Mouse (Mus musculus) adrenal gland, postnatal 25 days (tissue): ENCODE measurements around the gene Dexi. TPM values are rescaled to one million over a fixed set of nuclear protein-coding genes. Genes with fewer than 3 reads are reported as not detected.

Experiments
- DNase-seq: peaks from one replicate; pipeline ENCODE4 v3.0.0; 2021; ENCODE audit warnings: mixed read lengths
- total RNA-seq: library from RNA; stranded (reverse); gene quantifications from 2 replicates; pipeline ENCODE4 v1.2.3, GENCODE M21; 2021

The Dexi gene
- total RNA-seq, 1 experiment from 2014 or later, result 21.8 TPM

DNA sequence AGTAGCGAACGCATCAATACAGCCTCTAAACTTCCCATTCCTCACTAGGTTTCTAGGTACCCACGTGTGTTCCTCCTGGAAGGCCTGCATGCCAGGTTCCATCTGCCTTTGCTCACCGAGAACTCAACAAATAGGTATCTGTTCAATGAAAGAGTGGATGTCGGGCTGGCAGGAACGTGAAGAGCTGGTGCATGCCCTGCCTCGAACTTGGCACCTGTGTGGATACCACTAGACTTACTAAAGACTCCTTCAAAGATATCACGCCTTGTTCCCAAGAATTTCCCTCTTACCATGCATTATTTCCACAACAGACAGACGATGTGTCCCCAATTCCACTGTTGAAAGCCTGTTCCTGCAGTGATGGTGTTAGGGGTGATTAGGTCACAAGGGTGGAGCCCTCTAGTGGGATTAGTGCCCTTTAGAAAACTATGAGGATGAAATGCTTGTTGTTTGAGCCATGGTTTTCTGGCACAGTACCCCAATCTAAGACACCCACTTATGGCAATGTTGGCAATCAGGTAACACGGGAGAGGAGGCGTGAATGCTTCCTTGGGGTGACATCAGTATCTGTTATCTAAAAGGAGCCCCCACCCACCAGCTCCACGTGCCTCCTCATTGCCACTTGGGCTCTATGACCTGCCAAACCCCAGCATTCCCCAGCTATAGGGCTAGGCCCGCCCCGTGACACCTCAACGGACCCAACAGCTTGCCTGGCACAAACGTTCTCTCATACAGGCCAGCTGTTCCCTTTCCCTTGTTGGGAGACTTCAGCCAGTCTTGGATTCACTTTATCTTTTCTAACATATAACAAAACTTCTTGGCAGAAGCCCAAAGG, 1.9 kb downstream of the Dexi start:
- no peak for DNase-seq

DNA sequence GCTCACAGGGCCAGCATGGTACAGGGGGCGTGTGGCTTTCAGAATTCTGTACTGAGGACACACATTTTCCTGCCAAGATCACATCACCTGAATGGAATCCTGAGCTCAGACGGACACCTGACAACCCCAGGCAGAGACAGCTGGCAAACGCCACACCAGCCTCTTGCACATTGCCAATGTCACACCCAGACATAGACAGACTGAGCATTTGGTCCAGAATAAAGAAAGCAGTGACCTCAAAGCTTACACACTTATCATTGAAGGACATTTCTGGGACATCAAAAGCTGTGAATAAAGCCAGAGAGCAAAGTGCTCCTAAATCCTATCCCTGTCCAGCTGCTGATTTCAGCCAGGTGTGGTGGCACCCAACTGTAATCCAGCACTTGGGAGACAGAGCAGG, 5.9 kb downstream of the Dexi start:
- no peak for DNase-seq

DNA sequence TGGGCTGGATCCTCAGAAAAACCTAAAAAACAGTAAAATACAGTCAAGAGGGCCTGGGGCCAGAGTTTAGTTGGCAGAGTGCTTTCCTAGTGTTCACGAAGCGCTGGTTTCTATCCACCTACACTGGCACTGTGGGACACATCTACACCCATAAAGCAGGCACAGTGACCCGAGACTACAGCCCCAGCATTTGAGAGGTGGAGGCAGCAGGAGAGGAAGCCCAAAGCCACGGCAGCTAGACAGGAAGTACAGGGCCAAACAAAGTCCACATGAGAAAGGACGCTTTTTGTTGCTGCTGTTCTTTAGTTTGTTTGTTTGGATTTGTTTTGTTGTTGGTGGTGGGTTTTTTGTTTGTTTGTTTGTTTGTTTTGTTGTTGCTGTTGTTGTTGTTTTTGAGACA, 6.5 kb downstream of the Dexi start:
- no peak for DNase-seq

DNA sequence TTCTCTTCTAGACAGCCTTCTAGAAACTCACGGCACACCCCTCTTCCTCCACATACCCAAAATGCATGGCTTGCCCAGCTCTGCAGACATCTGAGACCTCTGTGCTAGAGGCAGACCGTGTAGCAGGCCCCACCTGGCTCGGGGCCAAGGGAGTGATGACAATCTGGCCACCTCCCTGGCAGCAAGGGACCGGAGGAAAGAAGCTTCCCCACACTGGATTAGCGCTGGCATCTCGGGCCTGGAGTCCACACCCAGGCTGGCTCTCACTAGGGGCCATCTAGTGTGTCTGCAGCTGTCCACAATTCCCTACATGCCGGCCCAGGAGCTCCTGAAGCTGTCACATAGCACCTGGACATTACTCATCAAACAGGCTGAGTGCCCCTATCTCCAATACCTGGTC, 8.3 kb downstream of the Dexi start:
- DNase-seq, result peak; percentile 35

DNA sequence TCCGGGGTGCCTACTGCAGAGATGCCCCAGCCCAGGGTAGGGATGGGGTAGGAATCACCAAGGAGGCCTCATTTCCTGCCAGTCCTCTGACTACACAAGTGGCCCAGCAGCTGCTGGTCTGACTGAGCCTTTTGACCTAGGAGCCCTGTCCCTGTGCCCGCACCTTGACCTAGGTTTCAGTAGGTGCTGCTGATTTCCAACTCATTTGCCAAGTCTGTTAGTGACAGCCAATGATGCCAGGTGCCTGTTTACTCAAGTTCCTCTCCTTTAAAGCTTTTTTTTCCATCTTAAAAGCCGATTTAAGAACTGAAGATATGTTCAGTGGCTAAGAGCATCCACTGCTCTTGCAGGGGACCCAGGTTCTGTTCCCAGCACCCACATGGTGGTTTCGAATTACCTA, 9.1 kb downstream of the Dexi start:
- no peak for DNase-seq

DNA sequence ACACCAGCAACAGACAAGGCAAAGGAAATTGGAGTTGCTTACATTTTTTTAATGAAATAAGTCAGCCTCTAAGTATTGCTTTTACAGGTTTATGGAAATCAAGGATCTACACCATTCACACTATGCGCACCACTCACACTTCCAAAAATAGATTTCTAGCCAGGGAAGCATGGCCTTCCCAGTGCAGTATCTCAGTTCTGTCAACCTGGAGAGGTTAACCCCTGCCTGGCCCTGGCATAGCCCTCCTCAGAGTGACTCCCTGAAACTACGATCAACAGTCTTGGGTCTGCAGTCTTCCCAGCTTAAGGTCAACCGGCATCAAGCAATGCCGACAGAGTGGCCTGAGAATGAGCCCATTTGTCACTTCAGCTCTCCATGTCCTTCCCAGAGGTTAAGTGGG, 12.7 kb downstream of the Dexi start:
- no peak for DNase-seq

DNA sequence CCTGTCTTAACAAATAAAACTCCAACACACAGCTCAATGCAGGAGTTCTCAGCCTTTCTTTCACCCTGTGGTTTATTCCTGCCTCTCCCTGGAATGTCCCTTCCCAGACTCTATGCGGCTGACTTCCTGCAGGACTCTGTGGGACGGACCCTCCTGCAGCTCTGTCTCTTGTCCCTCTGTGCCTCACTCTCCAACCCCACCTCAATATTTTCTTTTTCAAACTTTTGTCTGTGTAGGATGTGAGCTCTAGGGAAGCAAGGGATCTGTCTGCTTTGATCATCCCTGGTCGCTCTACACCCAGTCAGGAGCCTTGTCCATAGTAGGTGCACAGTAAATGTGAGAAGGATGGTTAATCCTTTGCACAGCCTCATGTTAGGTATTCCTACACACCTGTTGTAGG, 14.5 kb downstream of the Dexi start:
- DNase-seq, result no peak

DNA sequence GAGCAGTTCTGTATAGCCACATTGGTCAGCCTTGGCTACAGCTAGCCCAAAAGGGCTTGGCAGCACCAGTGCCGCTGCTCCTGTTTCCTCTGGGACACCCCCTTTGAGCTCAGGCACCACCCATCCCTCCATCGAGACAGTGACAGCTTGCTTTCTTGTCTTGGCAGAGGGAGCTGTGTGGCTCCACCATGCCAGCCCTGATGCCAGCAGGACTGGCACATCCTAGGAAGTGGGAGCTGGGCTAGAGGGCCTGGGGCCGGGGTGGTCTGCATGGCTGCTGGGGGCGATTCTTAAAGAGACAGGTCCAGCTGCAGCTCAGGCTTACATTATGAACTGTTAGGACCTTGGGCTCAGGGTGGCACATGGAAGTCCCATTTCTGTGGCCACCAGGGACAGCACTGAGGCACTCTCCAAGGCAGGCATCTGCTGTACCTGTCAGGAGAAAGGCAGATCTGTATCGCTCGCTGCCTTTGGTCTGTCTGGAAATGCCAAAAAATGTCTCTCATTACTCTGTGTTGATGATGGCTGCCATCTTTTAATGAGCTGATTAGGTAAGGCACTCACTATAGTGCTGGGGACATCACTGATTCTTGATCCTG, 15.7 kb downstream of the Dexi start:
- DNase-seq, result no peak

DNA sequence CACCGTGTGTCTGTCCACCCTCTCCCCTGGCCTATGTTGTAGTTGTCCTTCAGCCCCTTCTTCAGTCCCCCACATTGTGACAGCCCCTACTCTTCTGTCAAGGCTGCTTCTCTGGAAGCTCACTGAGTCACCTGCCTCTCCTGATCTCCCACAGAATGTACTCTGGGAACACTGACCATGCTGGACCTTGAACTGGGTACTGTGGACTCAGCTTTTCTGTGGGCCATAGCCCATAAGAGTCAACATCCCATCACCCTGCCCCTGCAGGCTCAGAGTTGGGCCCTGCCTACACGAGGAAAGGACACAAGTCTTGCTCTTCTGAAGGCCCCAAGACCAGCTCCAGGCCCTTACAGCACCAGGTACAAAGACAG, 17.3 kb downstream of the Dexi start:
- DNase-seq, result no peak

DNA sequence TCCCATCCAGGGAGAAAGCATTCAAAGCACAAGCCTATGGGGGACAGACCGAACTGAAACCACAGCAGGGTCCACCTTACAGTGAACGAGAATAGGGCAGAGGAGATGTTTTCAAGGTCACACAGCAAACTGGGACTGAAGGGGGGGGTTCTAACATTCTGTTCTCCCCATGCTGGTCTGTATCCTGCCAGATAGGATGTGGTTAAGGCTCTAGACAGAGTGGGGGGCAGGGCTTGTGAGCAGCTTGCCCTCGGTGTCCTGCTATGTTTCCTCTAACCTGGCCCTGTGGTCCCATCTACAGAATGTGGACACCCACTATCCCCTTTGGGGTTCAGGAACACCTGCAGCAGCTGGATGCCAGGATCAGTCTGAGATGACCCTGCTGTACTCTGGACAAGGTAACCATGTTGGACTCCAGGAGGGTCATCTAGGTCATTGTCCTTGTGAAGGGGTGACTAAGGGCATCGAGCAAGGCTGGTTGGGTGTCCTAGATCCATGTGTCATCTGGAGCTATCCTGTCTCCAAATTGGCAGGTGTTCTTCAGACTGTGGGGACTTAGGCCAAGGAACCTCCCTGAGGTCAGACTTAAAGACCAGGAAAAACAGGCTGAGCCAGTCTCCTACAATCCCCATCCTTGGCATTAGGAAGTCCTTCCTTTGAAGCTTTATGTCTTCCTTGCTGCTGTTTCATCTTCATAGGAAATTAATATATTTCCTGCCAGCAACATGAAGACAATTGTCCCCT, 17.8 kb downstream of the Dexi start:
- DNase-seq, result no peak

DNA sequence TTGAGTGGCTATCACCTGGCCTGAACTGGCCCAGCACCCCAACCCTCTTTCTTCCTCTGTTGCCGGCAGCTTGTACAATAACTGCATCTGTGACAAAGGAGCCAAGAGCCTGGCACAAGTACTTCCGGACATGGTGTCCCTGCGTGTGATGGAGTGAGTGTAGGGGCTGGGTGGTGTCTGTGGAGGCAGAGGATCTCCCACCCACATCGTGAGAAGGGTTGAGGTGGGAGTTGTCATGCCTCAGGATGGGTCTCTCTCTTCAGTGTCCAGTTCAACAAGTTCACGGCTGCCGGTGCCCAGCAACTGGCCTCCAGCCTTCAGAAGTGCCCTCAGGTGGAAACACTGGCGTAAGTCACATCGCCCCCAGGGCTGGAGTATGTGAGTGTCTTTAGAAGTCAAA, 19.2 kb downstream of the Dexi start:
- DNase-seq, result no peak

DNA sequence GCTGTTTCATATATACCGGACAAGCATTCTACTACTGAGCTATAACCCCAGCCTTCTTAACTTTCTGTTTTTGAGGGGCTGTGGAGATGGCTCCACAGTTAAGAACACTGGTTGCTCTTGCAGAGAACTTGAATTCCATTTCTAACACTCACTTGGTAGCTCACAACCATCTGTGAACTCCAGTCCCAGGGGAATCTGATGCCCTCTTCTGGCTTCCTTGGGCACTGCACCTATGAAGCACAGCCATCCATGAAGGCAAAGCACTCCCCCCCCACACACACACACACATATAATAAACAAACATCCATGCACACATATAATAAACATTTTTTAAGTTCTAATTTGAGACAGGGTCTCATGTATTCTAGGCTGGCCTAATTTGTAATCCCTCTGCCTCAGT, 20.0 kb downstream of the Dexi start:
- DNase-seq, result peak; percentile 70

DNA sequence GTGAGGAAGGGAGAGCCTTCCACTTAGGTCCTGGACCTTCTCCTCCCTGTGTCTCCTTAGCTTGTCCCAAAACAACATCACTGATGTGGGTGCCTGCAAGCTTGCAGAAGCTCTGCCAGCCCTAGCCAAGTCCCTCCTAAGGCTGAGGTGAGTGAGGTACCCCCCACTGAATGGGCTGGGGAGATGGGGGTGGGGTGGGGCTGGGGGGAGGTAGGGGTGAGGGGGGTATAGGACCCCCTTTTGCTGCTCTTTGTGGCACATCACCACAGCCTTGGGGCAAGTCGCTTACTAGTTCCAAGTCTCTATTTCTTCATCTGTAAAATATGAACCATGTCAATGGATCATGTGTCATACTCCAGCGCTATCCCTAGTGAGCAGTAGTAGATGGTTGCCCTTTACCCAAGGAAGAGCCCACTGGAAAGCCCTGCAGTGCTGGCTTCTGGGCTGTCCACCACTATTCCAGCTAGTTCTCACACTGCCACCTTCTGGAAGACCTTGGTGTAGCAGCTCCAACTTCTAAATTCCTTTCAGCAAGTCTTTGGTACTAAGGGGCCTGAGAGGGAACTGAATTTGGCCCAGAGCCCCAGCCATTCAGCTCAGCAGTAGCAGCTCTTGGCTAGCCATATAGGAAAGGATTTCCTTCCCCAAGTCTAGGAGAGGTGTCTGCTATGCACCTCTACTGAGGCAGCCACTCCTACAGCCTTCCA, 21.8 kb downstream of the Dexi start:
- DNase-seq, result peak; percentile 65

DNA sequence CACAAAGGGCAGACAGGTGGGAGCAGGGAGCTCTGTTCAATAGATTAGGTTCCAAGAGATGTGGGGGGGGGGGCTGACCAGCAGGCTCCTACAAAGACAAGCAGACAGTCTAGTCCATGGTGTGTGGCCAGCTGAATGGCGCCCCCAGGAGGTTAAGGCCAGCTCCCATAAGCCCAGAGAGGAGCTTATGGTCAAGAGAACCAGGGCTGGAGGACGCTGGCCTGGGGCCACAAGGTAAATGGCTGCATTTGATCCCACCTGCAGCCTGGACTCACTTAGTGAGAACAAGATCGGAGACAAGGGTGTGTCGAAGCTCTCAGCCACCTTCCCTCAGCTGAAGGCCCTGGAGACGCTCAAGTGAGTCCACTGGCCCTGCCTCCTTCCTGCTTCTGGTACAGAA, 24.8 kb downstream of the Dexi start:
- no peak for DNase-seq

DNA sequence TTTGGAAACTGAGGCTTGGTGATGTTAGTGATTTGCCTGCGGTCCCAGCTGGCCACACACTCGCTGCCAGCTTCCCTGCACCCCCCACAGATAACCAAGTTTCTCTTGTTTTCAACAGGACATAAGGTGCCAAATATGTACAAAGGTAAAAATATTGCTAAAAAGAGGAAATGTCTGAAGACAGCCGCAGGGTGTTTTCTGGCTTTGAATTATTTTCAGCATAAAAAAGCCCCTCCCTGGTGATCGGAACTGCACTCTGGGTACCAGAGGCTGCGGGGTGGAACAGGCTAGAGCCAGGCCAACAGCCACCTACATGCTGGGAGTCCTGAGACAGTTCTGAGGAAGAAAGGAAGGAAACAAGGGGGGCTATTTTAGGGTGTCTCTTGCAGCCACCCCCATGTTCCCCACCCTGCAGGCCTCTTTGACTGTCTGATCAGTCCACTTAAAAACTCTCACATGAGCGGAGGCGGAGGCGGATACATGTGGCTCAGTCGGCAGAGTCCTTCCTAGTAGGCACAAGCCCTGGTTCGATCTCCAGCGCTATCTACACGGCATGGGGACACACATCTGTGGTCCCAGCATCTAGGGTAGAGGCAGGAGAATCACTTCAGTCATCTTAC, 26.8 kb downstream of the Dexi start:
- no peak for DNase-seq

DNA sequence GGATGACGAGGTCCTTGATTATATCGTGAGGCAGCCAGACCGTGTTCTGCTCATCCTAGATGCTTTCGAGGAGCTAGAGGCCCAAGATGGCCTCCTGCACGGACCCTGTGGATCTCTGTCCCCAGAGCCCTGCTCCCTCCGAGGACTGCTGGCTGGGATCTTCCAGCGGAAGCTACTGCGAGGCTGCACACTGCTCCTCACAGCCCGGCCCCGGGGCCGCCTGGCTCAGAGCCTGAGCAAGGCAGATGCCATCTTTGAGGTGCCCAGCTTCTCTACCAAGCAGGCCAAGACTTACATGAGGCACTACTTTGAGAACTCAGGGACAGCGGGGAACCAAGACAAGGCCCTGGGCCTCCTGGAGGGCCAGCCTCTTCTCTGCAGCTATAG, 31.7 kb downstream of the Dexi start:
- DNase-seq, result no peak

DNA sequence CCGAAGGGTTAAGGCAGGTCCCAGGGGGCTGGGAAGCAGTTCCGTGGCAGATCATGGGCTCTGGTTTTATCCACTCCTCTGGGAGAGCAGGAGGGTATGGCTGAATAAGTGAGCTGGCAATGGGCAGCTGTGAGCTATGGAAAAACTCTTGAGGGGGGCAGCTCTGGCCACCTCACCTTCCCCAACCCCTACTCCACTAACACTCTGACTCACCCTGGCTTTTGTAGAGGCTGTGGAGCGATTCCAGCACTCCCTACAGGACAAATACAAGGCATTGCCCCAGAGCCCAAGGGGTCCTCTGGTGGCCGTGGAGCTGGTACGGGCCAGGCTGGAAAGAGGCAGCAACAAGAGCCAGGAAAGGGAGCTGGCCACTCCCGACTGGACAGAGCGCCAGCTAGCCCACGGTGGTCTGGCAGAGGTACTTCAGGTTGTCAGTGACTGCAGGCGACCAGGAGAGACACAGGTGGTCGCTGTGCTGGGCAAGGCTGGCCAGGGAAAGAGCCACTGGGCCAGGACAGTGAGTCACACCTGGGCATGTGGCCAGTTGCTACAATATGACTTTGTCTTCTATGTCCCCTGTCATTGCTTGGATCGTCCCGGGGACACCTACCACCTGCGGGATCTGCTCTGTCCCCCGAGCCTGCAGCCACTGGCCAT, 32.2 kb downstream of the Dexi start:
- DNase-seq, result peak; percentile 52

DNA sequence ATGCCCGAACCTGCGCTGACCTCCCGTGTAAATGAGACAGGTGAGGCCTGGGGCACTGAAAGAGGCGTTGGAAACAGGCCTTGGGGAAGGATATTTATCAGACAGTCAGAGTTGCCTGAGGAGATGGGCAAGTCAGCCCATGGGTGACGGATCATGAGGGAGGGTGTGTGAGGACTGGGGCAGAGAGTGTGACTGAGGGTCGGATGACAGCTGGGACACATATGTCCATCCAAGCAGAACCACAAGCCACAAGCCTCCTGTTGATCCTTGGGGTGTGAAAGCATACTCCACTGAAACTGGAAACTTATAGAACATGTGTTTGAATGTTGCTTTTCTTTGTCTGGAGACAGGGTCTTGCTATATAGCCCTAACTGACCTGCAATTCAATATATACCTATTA, 34.2 kb downstream of the Dexi start:
- no peak for DNase-seq

DNA sequence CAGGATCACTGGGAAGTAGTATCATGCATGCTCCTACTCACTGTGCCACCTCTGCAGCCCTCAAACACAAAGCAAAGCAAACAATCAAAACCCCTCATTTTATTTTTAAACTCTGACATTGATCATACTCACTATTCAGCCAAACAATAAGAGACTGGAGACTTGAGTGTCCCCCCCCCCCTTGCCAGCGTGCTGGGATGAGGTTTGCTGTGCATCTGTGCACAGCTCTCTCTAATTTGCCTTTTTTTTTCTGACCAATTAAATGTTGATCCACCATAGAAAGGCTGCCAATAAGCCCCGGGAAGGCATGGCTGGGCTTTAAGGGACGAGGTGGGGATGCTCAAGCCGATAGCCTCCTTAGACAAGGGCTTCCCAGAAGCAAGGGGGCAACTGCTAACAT, 35.4 kb downstream of the Dexi start:
- no peak for DNase-seq

DNA sequence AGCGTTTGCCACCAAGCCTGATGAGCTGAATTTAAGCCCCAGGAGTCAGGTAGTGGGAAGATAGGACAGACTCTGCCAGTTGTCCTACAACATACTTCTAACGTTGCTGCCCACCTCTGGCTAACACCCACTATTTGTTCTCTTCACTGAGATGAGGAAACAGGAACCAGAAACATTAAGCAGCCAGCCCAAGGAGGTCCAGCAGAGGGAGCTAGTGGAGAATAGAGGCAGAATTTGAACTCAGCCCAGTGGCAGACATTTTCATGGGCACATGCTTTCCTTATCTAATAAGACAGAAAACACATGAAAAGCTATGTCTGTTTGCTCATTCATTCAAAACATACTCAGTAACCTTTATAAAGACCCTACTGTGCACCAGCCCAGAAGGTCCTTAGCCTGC, 39.8 kb downstream of the Dexi start:
- DNase-seq, result no peak

DNA sequence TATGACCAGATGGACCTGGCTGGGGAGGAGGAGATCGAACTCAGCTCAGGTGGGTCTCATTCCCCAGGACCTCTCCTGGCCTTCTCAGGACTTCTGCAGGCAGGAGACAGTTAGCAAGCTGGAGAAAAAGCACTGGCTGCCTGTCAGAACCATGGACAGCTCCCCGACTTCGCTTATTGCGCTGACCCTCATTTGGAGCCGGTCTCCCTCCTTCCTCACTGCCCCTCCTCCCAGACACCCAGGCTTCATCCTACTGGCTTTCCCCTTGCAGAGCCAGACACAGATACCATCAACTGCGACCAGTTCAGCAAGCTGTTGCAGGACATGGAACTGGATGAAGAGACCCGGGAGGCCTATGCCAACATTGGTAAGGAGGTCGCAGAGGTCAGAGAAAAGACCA, 41.0 kb downstream of the Dexi start:
- peak; percentile 61 for DNase-seq

DNA sequence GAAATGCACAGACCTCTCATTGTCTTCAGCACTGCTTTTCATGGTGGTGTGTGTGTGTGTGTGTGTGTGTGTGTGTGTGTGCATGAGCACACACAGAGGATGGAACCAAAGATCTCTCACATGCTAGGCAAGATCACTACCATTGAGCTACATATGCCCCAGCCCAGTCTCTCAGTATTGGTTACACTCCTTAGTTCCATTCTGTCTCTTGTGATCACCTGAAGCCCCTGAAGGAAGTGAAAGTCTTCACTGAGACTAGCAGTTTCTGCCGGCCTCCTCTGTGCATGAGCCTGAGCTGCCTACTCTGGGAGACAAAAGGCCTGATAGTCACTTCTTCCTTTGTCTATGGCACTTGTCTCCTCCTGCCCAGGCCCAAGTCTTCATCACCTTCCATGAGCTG, 43.7 kb downstream of the Dexi start:
- no peak for DNase-seq
